Mouse (Mus musculus): Measurements from ENCODE around the gene Bcl10. TPM values are rescaled to one million over a fixed set of nuclear protein-coding genes. Genes with fewer than 3 reads are reported as not detected.
A peak's percentile ranks its signal among the peaks of the same experiment; 100 is the strongest.

Gene Bcl10
- polyA plus RNA-seq, 1 experiment from 2014 or later: 43.5 TPM

- Histone ChIP-seq H3K27me3 (ENCODE audit: control insufficient read depth, insufficient read depth, low read length) (no peaks in the 10 kb centered on the region), H3K9ac (ENCODE audit: low read length) (no peak overlapping the region), H3K9me3 (ENCODE audit: control insufficient read depth, low read length) (no peaks in the 10 kb centered on the region), H3K4me3 (ENCODE audit: low read depth, low read length) (no peak overlapping the region), H3K27ac (replicated peaks) (no peak overlapping the region), H3K4me2 (replicated peaks; ENCODE audit: low read depth) (peak overlapping the region; percentile 78; the same call in 1 of the 2 replicates), H3K36me3 (ENCODE audit: control insufficient read depth, insufficient read depth, low read length) (peaks cover 9% of the 10 kb centered on the region), H3K4me1 (replicated peaks; ENCODE audit: control insufficient read depth, insufficient read depth) (0 out of 2 replicates have a peak, but pooled peaks cover 5% of the 10 kb centered on the region)
- no peak for DNase-seq (ENCODE audit: low spot score)
- TF ChIP-seq EP300 (optimal IDR thresholded peaks at IDR 0.05) (no peak), CTCF (IDR thresholded peaks at IDR 0.05; ENCODE audit: low read depth) (no peak)
- WGBS: 62% methylated on average over 4 of the region's 4 CpGs
- ATAC-seq (ENCODE audit: low FRiP score, low TSS enrichment): no peak
These were observed 17.4 kb downstream of the Bcl10 start for GRCm38 (mm10) chr3:145939971-145940370.

- Histone ChIP-seq H3K9me3 (ENCODE audit: control insufficient read depth, low read length) (no peaks in the 10 kb centered on the region), H3K4me2 (replicated peaks; ENCODE audit: low read depth) (no peak overlapping the region), H3K4me1 (replicated peaks; ENCODE audit: control insufficient read depth, insufficient read depth) (0 out of 2 replicates have a peak, but pooled peaks cover 5% of the 10 kb centered on the region), H3K27me3 (ENCODE audit: control insufficient read depth, insufficient read depth, low read length) (no peaks in the 10 kb centered on the region), H3K4me3 (ENCODE audit: low read depth, low read length) (no peak overlapping the region), H3K36me3 (ENCODE audit: control insufficient read depth, insufficient read depth, low read length) (peaks cover 9% of the 10 kb centered on the region), H3K27ac (replicated peaks) (no peak overlapping the region), H3K9ac (ENCODE audit: low read length) (no peak overlapping the region)
- TF ChIP-seq EP300 (optimal IDR thresholded peaks at IDR 0.05) (no peak), CTCF (IDR thresholded peaks at IDR 0.05; ENCODE audit: low read depth) (peak; percentile 93)
- 7% methylated on average over 3 of the region's 3 CpGs for WGBS
- DNase-seq (ENCODE audit: low spot score) (peak; percentile 80), ATAC-seq (ENCODE audit: low FRiP score, low TSS enrichment) (peak; percentile 49)
These were observed 19.4 kb downstream of the Bcl10 start for GRCm38 (mm10) chr3:145941971-145942370.

DNA sequence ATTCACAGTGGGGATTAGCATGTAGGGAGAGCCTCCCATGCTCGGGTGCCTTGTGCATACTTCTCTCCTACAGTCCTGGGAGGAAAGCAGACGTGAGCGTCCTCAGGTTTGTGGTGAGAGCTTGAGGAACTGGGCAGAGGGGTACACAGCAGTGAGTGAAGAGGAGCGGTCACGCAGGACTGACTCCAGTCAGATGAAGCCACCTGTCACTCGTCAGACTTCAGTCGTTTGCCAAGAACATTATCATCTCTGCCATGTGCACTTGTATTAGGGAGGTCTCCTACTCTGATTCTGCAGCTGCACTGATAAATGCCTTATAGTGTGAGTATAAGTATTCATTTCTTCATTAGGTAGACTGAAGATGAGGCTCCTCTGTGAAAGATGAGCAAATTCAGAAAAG is 21.7 kb downstream of the Bcl10 start:
- no peak overlapping the region for H3K4me2 ChIP-seq (replicated peaks; ENCODE audit: low read depth)
- 0 out of 2 replicates have a peak, but pooled peaks cover 2% of the 10 kb centered on the region for H3K4me1 ChIP-seq (replicated peaks; ENCODE audit: control insufficient read depth, insufficient read depth)
- 84% methylated on average over 7 of the region's 7 CpGs for WGBS
- H3K9ac ChIP-seq (ENCODE audit: low read length): no peak overlapping the region
- DNase-seq (ENCODE audit: low spot score) (no peak), ATAC-seq (ENCODE audit: low FRiP score, low TSS enrichment) (no peak)
- H3K27ac ChIP-seq (replicated peaks): no peak overlapping the region
- no peaks in the 10 kb centered on the region for H3K27me3 ChIP-seq (ENCODE audit: control insufficient read depth, insufficient read depth, low read length)
- no peak for TF ChIP-seq CTCF (IDR thresholded peaks at IDR 0.05; ENCODE audit: low read depth)
- no peak for TF ChIP-seq EP300 (optimal IDR thresholded peaks at IDR 0.05)
- no peak overlapping the region for H3K4me3 ChIP-seq (ENCODE audit: low read depth, low read length)
- H3K9me3 ChIP-seq (ENCODE audit: control insufficient read depth, low read length): no peaks in the 10 kb centered on the region
- peaks cover 9% of the 10 kb centered on the region for H3K36me3 ChIP-seq (ENCODE audit: control insufficient read depth, insufficient read depth, low read length)

DNA sequence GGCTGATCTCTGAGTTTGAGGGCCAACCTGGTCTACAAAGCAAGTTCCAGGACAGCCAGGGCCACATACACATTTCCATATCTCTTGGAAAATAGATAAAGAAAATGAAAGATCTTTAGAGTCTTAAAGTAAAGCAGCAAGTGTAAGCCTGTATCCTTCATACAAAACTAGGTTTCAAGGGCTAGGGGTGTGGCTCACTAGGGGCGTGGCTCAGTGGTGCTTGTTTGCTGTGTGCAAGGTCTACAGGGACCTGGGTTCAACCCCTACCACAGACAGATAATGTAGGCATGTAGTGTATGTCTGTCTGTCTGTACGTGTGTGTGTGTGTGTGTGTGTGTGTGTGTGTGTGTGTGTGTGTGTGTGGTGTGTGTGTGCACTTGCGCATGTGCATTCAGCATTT is 23.3 kb downstream of the Bcl10 start:
- Histone ChIP-seq H3K36me3 (ENCODE audit: control insufficient read depth, insufficient read depth, low read length) (peaks cover 7% of the 10 kb centered on the region), H3K4me2 (replicated peaks; ENCODE audit: low read depth) (no peak overlapping the region), H3K9me3 (ENCODE audit: control insufficient read depth, low read length) (no peaks in the 10 kb centered on the region), H3K27me3 (ENCODE audit: control insufficient read depth, insufficient read depth, low read length) (no peaks in the 10 kb centered on the region), H3K27ac (replicated peaks) (no peak overlapping the region), H3K4me3 (ENCODE audit: low read depth, low read length) (no peak overlapping the region), H3K9ac (ENCODE audit: low read length) (no peak overlapping the region), H3K4me1 (replicated peaks; ENCODE audit: control insufficient read depth, insufficient read depth) (0 out of 2 replicates have a peak, but pooled peaks cover 2% of the 10 kb centered on the region)
- ATAC-seq (ENCODE audit: low FRiP score, low TSS enrichment): no peak
- no peak for TF ChIP-seq EP300 (optimal IDR thresholded peaks at IDR 0.05)
- no peak for TF ChIP-seq CTCF (IDR thresholded peaks at IDR 0.05; ENCODE audit: low read depth)
- 74% methylated on average over 3 of the region's 3 CpGs for WGBS
- DNase-seq (ENCODE audit: low spot score): no peak

DNA sequence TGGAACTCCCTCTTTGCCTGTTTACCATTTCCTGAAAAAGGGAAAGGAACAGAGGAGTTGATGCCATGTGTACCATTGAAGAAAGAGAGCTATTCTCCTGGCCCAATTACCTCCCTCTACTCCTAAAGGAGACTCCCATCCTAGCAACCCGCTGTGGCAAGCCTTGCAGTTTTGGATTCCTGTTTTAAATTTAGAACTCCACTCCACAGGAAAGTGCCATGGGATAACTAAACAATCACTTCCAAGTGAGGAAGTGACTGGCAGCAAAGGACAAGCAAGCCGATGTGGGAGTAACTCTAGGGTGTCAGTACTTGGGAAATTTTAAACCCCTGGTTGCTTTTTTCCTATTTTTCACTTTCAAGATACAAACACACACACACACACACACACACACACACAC is 24.1 kb downstream of the Bcl10 start:
- WGBS: 56% methylated on average over 2 of the region's 2 CpGs
- H3K4me2 ChIP-seq (replicated peaks; ENCODE audit: low read depth): no peak overlapping the region
- no peak overlapping the region for H3K9ac ChIP-seq (ENCODE audit: low read length)
- H3K4me3 ChIP-seq (ENCODE audit: low read depth, low read length): no peak overlapping the region
- no peak for DNase-seq (ENCODE audit: low spot score)
- peaks cover 7% of the 10 kb centered on the region for H3K36me3 ChIP-seq (ENCODE audit: control insufficient read depth, insufficient read depth, low read length)
- H3K9me3 ChIP-seq (ENCODE audit: control insufficient read depth, low read length): no peaks in the 10 kb centered on the region
- no peaks in the 10 kb centered on the region for H3K27me3 ChIP-seq (ENCODE audit: control insufficient read depth, insufficient read depth, low read length)
- 0 out of 2 replicates have a peak, but pooled peaks cover under 1% of the 10 kb centered on the region for H3K4me1 ChIP-seq (replicated peaks; ENCODE audit: control insufficient read depth, insufficient read depth)
- H3K27ac ChIP-seq (replicated peaks): no peak overlapping the region
- no peak for TF ChIP-seq CTCF (IDR thresholded peaks at IDR 0.05; ENCODE audit: low read depth)
- TF ChIP-seq EP300 (optimal IDR thresholded peaks at IDR 0.05): no peak
- ATAC-seq (ENCODE audit: low FRiP score, low TSS enrichment): no peak

GRCm38 (mm10) chr3:145947539-145948204 is 25.1 kb downstream of the Bcl10 start:
- DNase-seq (ENCODE audit: low spot score) (no peak), ATAC-seq (ENCODE audit: low FRiP score, low TSS enrichment) (no peak)
- Histone ChIP-seq H3K27ac (replicated peaks) (no peak overlapping the region), H3K4me3 (ENCODE audit: low read depth, low read length) (no peak overlapping the region), H3K4me2 (replicated peaks; ENCODE audit: low read depth) (no peak overlapping the region), H3K9ac (ENCODE audit: low read length) (no peak overlapping the region), H3K27me3 (ENCODE audit: control insufficient read depth, insufficient read depth, low read length) (no peaks in the 10 kb centered on the region), H3K36me3 (ENCODE audit: control insufficient read depth, insufficient read depth, low read length) (peaks cover 7% of the 10 kb centered on the region), H3K9me3 (ENCODE audit: control insufficient read depth, low read length) (no peaks in the 10 kb centered on the region), H3K4me1 (replicated peaks; ENCODE audit: control insufficient read depth, insufficient read depth) (no peaks in the 10 kb centered on the region)
- TF ChIP-seq CTCF (IDR thresholded peaks at IDR 0.05; ENCODE audit: low read depth): no peak
- TF ChIP-seq EP300 (optimal IDR thresholded peaks at IDR 0.05): no peak
- WGBS: 33% methylated on average over 6 of the region's 6 CpGs
